Mouse (Mus musculus): ENCODE measurements at regions not wholly inside any gene's neighbourhood (a gene's known extent, or its start where the extent isn't known, plus 50 kb on each side); places are given as distances from the start of the nearest gene placed in this dataset.

DNA sequence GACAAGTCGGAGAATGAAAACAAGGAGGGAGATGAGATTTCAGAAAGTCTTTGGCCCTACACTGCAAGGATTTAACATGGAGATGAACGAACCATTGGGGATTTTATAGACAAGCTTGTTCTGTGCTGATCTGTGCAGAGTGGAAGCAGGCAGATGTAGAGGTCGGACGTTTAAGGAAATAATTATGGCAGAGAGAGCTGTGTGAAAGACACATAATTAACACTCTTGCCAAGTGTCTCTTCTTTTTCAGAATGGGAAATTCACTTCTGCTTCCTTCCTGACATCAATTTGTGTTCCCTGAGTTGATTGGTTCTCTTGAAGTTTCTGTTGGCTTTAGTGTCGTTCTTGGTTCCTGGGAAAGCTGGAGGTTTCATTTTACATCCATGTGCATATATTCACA, 302.3 kb upstream of the Nmur2 start:
- no peak overlapping the region for H3K9ac ChIP-seq (ENCODE audit: low read depth, poor library complexity, severe bottlenecking)
- no peaks in the 10 kb centered on the region for H3K27me3 ChIP-seq (ENCODE audit: control insufficient read depth, insufficient read depth, low read length, poor library complexity, severe bottlenecking)
- no peaks in the 10 kb centered on the region for H3K4me1 ChIP-seq (ENCODE audit: control insufficient read depth, insufficient read depth, low read length)
- TF ChIP-seq EP300 (IDR thresholded peaks at IDR 0.05; ENCODE audit: insufficient read depth, low read depth, low read length) (no peak), POLR2A (IDR thresholded peaks at IDR 0.05; ENCODE audit: insufficient read depth, low read length) (no peak), CTCF (IDR thresholded peaks at IDR 0.05; ENCODE audit: low read depth, low read length) (no peak)
- H3K4me3 ChIP-seq (ENCODE audit: low read depth, low read length), result no peak overlapping the region
- H3K36me3 ChIP-seq (ENCODE audit: control insufficient read depth, insufficient read depth, low read length, poor library complexity, severe bottlenecking), result no peaks in the 10 kb centered on the region
- H3K27ac ChIP-seq (ENCODE audit: insufficient read depth, low read length), result no peak overlapping the region
- 0 out of 2 replicates have a peak, but pooled peaks cover 3% of the 10 kb centered on the region for H3K9me3 ChIP-seq (replicated peaks; ENCODE audit: control insufficient read depth, insufficient read depth, low read length, poor library complexity, severe bottlenecking)

DNA sequence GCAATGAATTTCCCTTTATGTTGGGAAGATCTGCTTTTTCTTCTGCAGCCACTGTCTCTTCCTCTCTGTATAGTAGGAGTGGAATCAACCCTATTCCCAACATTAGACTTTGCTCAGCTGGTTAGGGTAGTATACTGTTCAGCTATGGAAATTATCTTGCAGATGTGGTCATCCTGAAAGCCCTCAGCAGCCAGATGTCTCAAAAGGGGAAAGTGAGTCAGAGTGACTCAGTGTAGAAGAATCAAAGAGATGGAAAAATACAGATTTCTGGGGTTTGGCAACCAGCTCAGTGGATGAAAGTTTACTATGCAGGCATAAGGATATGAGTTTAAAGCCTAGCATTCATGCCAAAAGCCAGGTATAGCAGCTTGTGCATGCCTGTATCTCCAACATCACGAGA, 300.9 kb upstream of the Nmur2 start:
- no peaks in the 10 kb centered on the region for H3K4me1 ChIP-seq (ENCODE audit: control insufficient read depth, insufficient read depth, low read length)
- TF ChIP-seq EP300 (IDR thresholded peaks at IDR 0.05; ENCODE audit: insufficient read depth, low read depth, low read length), result no peak
- no peak for TF ChIP-seq POLR2A (IDR thresholded peaks at IDR 0.05; ENCODE audit: insufficient read depth, low read length)
- TF ChIP-seq CTCF (IDR thresholded peaks at IDR 0.05; ENCODE audit: low read depth, low read length), result no peak
- H3K27me3 ChIP-seq (ENCODE audit: control insufficient read depth, insufficient read depth, low read length, poor library complexity, severe bottlenecking), result no peaks in the 10 kb centered on the region
- H3K36me3 ChIP-seq (ENCODE audit: control insufficient read depth, insufficient read depth, low read length, poor library complexity, severe bottlenecking), result no peaks in the 10 kb centered on the region
- H3K27ac ChIP-seq (ENCODE audit: insufficient read depth, low read length), result no peak overlapping the region
- H3K9me3 ChIP-seq (replicated peaks; ENCODE audit: control insufficient read depth, insufficient read depth, low read length, poor library complexity, severe bottlenecking), result 0 out of 2 replicates have a peak, but pooled peaks cover 3% of the 10 kb centered on the region
- H3K4me3 ChIP-seq (ENCODE audit: low read depth, low read length), result no peak overlapping the region
- H3K9ac ChIP-seq (ENCODE audit: low read depth, poor library complexity, severe bottlenecking), result no peak overlapping the region

DNA sequence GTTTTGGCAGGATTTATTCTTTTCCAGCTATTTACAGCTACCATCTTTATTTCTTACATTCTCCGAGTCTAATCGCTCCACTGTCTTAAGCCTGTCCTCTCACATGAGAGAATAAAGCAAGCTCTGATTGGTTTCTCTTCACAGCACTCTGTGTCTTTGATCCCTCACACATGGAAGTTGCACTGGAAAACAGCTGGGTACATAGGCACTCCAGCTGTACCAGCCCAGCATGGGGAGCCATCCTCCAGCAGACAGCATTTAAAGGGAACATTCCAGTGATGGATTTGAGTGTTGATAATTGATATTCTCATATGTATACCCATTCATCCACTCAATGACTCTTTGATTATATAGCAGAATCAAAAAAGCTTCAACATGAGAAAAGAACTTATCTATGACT, 300.2 kb upstream of the Nmur2 start:
- Histone ChIP-seq H3K4me3 (ENCODE audit: low read depth, low read length) (no peak overlapping the region), H3K9me3 (replicated peaks; ENCODE audit: control insufficient read depth, insufficient read depth, low read length, poor library complexity, severe bottlenecking) (0 out of 2 replicates have a peak, but pooled peaks cover 3% of the 10 kb centered on the region), H3K36me3 (ENCODE audit: control insufficient read depth, insufficient read depth, low read length, poor library complexity, severe bottlenecking) (no peaks in the 10 kb centered on the region), H3K9ac (ENCODE audit: low read depth, poor library complexity, severe bottlenecking) (no peak overlapping the region), H3K27ac (ENCODE audit: insufficient read depth, low read length) (no peak overlapping the region), H3K27me3 (ENCODE audit: control insufficient read depth, insufficient read depth, low read length, poor library complexity, severe bottlenecking) (no peaks in the 10 kb centered on the region), H3K4me1 (ENCODE audit: control insufficient read depth, insufficient read depth, low read length) (no peaks in the 10 kb centered on the region)
- TF ChIP-seq POLR2A (IDR thresholded peaks at IDR 0.05; ENCODE audit: insufficient read depth, low read length) (no peak), EP300 (IDR thresholded peaks at IDR 0.05; ENCODE audit: insufficient read depth, low read depth, low read length) (no peak), CTCF (IDR thresholded peaks at IDR 0.05; ENCODE audit: low read depth, low read length) (no peak)

DNA sequence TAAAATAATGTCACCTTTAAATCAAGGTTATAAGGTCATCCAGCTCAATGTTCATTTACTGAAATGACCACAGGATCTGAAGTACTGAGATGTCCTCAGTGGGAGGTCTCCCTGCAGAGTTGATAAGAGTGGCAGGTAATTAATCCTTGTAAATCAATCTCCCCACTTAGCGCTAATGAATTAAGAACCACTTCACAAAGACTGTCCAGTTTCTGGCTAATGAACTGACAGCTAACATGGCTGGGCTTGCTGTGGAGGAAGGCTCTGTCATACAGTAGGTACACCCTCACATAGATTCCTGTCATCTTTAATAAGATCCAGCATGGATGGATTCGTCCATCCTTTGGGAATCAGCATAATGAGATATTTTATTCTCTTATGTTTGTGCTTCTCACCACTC, 297.7 kb upstream of the Nmur2 start:
- Histone ChIP-seq H3K4me3 (ENCODE audit: low read depth, low read length) (no peak overlapping the region), H3K27me3 (ENCODE audit: control insufficient read depth, insufficient read depth, low read length, poor library complexity, severe bottlenecking) (no peaks in the 10 kb centered on the region), H3K9ac (ENCODE audit: low read depth, poor library complexity, severe bottlenecking) (no peak overlapping the region), H3K27ac (ENCODE audit: insufficient read depth, low read length) (no peak overlapping the region), H3K9me3 (replicated peaks; ENCODE audit: control insufficient read depth, insufficient read depth, low read length, poor library complexity, severe bottlenecking) (0 out of 2 replicates have a peak, but pooled peaks cover 3% of the 10 kb centered on the region), H3K4me1 (ENCODE audit: control insufficient read depth, insufficient read depth, low read length) (no peaks in the 10 kb centered on the region), H3K36me3 (ENCODE audit: control insufficient read depth, insufficient read depth, low read length, poor library complexity, severe bottlenecking) (no peaks in the 10 kb centered on the region)
- TF ChIP-seq EP300 (IDR thresholded peaks at IDR 0.05; ENCODE audit: insufficient read depth, low read depth, low read length) (no peak), POLR2A (IDR thresholded peaks at IDR 0.05; ENCODE audit: insufficient read depth, low read length) (no peak), CTCF (IDR thresholded peaks at IDR 0.05; ENCODE audit: low read depth, low read length) (no peak)

DNA sequence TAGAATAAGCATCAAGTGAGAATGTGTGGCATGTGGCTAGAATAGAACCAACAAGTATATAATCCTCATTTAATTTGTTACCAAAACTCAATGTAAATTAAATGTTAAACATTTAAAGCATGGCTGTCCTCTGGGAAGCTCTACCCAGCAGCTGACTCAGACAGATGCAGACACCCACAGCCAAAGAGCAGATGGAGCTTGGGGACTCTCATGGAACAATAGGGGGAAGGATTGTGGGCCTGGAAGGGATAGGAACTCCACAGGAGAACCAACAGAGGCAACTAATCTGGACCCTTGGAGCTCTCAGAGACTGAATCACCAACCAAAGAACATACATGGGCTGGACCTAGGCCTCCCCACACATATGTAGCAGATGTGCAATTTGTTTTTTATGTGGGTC, 295.1 kb upstream of the Nmur2 start:
- no peaks in the 10 kb centered on the region for H3K27me3 ChIP-seq (ENCODE audit: control insufficient read depth, insufficient read depth, low read length, poor library complexity, severe bottlenecking)
- H3K9ac ChIP-seq (ENCODE audit: low read depth, poor library complexity, severe bottlenecking), result no peak overlapping the region
- no peaks in the 10 kb centered on the region for H3K9me3 ChIP-seq (replicated peaks; ENCODE audit: control insufficient read depth, insufficient read depth, low read length, poor library complexity, severe bottlenecking)
- no peak overlapping the region for H3K27ac ChIP-seq (ENCODE audit: insufficient read depth, low read length)
- TF ChIP-seq CTCF (IDR thresholded peaks at IDR 0.05; ENCODE audit: low read depth, low read length) (no peak), POLR2A (IDR thresholded peaks at IDR 0.05; ENCODE audit: insufficient read depth, low read length) (no peak), EP300 (IDR thresholded peaks at IDR 0.05; ENCODE audit: insufficient read depth, low read depth, low read length) (no peak)
- no peak overlapping the region for H3K4me3 ChIP-seq (ENCODE audit: low read depth, low read length)
- H3K36me3 ChIP-seq (ENCODE audit: control insufficient read depth, insufficient read depth, low read length, poor library complexity, severe bottlenecking), result no peaks in the 10 kb centered on the region
- H3K4me1 ChIP-seq (ENCODE audit: control insufficient read depth, insufficient read depth, low read length), result no peaks in the 10 kb centered on the region

DNA sequence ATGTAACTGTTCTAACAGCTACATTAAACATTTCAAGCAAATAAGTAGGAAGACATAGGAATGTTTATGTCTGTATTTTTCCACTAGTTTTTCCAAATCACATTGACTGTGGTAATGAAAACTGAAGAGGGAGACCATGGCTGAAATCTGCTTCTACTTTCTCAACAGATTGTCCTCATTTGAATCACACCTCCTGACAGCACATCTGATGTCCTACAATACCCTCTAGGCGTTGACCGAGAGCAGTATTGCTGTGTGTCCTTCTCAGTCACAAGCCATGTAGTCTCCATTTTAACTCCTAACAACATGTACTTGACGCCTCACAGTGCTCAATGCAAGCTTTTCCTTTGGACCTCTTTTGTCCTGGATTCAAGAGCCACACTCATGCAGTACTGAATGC, 279.5 kb upstream of the Nmur2 start:
- no peaks in the 10 kb centered on the region for H3K4me1 ChIP-seq (ENCODE audit: control insufficient read depth, insufficient read depth, low read length)
- no peaks in the 10 kb centered on the region for H3K27me3 ChIP-seq (ENCODE audit: control insufficient read depth, insufficient read depth, low read length, poor library complexity, severe bottlenecking)
- TF ChIP-seq EP300 (IDR thresholded peaks at IDR 0.05; ENCODE audit: insufficient read depth, low read depth, low read length), result no peak
- TF ChIP-seq POLR2A (IDR thresholded peaks at IDR 0.05; ENCODE audit: insufficient read depth, low read length), result no peak
- no peak for TF ChIP-seq CTCF (IDR thresholded peaks at IDR 0.05; ENCODE audit: low read depth, low read length)
- H3K9me3 ChIP-seq (replicated peaks; ENCODE audit: control insufficient read depth, insufficient read depth, low read length, poor library complexity, severe bottlenecking), result no peaks in the 10 kb centered on the region
- H3K4me3 ChIP-seq (ENCODE audit: low read depth, low read length), result no peak overlapping the region
- H3K36me3 ChIP-seq (ENCODE audit: control insufficient read depth, insufficient read depth, low read length, poor library complexity, severe bottlenecking), result no peaks in the 10 kb centered on the region
- H3K9ac ChIP-seq (ENCODE audit: low read depth, poor library complexity, severe bottlenecking), result no peak overlapping the region
- H3K27ac ChIP-seq (ENCODE audit: insufficient read depth, low read length), result no peak overlapping the region

Measured in ES-Bruce4 (cell line).